Mouse (Mus musculus) kidney, adult 9 months (tissue): Measurements from ENCODE around the gene Gnat2.

Experiments used
- DNase-seq: peaks from one replicate; pipeline ENCODE4 v3.0.0; 2022

Gene Gnat2

DNA sequence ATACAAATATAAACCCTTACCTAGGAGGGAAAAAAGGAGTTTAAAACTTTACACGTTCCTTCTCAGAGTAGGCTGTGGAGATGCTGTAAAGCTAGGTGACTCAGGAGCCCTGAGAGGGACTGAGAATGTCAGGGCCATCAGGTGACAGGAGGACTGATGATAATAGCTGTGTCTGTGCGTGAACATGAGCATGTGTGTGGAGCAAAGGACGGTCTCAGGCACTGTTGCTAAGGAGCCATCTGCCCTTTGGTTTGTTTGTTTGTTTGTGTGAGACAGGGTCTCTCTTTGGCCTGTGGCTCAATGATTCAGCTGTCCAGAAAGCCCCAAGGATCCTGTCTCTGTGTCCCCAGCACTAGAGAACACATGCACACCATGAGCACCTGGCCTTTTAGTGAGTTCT is 28.5 kb downstream of the Gnat2 start:
- DNase-seq: no peak

GRCm38 (mm10) chr3:108123242-108123641 is 30.7 kb downstream of the Gnat2 start:
- no peak for DNase-seq

DNA sequence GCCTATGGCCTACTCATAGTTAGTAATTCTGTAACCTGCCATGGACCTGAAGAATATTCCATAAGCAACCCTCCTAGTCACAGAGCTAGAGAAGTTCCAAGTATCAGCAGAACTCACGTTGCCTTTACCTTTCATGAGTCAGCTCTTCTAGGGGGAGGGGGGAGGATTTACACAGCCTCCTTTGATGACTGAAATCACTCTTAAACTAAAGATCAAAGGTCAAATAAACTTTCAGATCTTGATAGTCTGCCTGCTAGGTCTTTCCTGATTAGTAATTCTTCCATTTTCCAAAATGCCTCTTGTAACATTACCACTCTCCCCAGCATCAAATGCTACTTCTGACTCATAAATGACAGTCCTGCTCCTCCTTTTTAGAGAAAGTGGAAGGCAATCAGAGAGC is 31.5 kb downstream of the Gnat2 start:
- DNase-seq: no peak

GRCm38 (mm10) chr3:108126327-108126726 is 33.7 kb downstream of the Gnat2 start:
- no peak for DNase-seq

- no peak for DNase-seq
Measured at GRCm38 (mm10) chr3:108128520-108128919, 35.9 kb downstream of the Gnat2 start.

GRCm38 (mm10) chr3:108129367-108129766 is 36.8 kb downstream of the Gnat2 start:
- DNase-seq: no peak

DNA sequence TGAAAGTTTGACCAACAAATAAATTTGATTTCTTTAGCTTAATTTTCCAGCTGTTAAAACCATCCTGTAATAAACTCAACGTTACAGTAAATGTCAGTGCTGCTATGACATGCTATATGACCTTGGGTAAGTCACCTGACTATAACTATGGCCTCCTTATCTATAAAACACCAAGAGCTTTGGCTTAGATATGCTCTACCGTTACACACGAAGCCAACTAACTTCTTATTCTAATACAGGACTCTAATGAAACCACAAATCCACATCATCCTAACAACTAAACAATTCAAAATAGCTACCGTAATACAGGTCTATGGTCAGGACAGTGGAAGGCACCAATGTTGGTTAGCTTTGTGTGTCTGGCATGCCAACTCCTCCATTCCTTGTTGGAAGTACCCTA is 37.2 kb downstream of the Gnat2 start:
- DNase-seq: no peak

DNA sequence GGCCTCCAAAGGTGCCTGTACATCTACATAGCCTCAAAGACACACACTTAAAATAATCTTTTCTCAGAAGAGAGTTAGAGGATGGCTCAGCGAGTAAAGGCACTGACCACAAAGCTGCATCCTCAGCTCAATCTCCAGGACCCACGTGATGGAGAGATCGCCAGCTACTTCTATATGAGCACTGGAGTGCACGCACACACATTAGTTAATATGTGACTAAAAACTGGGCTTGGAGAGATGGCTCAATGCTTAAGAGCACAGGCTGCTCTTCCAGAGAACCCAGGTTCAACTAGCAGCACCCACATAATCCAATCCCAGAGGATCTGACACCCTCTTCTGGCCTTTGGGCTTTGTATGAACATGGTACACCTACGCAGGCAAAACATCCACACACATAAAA is 38.6 kb downstream of the Gnat2 start:
- DNase-seq: peak; percentile 32

GRCm38 (mm10) chr3:108131821-108132220 is 39.2 kb downstream of the Gnat2 start:
- no peak for DNase-seq

DNA sequence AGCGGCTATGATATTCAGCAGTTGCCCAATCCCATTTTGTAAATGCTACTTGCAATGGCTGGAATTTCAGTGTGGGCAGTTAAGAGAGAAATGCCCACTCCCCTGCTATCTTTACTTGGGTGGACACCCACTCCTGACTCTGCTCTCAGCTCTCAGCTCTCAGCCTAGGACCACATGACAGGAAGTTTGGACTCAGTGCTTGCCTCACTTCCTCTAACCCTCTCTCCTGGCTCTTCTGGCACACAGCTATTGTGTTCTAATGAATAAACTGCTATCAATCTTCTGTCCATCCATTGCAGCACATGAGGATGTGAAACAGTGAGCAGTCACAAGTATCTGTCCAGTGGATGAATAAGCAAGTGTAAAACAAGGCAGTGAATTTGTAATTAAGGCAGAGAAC is 39.9 kb downstream of the Gnat2 start:
- no peak for DNase-seq

DNA sequence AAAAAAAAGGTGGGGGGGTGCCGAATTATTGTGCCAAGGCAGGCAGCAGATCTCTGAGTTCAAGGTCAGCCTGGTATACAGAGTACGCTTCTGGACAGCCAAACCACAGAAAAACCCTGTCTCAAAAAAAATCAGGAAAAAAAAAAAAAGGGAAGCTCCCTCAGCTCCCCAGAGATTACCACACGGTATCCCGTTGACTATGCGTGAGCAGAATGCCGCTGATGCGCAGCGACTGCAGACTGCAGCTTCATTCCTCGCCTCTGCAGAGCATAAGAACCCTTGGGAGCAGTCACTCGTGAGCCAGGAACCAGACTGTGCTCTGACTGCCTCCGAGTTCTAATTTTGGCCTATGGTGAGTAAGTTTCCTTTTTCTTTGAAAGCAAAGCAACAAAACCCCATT is 42.1 kb downstream of the Gnat2 start:
- no peak for DNase-seq

- DNase-seq: no peak
Measured at GRCm38 (mm10) chr3:108139113-108139512, 46.5 kb downstream of the Gnat2 start.

- DNase-seq: no peak
Measured at GRCm38 (mm10) chr3:108140786-108141185, 48.2 kb downstream of the Gnat2 start.

DNA sequence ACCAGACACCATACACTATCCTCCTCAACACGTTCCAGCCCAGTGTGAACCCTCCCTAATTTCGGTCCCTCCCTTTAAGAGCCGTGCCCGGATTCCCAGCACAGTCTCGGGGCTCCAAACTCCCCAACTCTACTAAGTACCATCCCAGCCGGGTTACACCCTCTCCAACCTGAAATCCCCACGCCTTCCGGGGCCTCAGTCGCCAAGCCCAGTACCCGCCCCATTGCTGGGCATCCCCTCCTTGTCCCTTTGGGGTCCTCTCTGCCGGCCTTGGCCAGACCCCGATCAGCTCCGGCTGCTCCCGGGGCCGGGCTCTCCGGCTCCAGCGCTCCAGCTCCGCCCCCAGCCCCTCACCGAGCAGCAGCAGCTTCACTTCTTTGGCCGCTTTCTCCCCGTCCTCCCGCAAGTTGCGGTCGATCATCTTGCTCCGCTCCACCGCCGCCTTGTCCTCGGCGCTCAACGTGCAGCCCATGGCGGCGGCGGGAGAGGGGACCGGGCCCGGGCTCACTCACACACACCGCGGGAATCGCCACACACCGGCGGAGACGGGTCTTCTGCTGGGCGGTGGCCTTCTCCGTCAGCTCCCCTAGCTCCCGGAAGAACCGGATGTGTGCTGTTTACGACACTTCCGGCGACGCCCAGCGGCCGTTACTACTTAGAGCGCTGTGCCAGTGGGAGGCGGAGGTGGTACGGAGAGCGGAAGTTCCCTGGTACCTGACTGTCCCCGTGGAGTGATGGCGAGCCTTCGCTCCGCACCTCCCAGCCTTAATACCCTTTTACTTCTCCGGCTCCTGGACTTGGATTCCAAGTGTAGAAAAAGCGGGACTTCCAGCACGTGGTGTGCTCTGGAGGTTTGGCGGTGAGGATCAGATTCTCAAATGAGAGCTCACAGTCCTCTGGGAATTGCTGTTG is 53.2 kb downstream of the Gnat2 start, which contains the start of gene Gnai3:
Gene Gnai3, minus strand, starts transcription at position 613 of the 912 bp plus-strand sequence.
- DNase-seq: peak; percentile 94

GRCm38 (mm10) chr3:108146671-108147070 is 54.1 kb downstream of the Gnat2 start:
- no peak for DNase-seq

DNA sequence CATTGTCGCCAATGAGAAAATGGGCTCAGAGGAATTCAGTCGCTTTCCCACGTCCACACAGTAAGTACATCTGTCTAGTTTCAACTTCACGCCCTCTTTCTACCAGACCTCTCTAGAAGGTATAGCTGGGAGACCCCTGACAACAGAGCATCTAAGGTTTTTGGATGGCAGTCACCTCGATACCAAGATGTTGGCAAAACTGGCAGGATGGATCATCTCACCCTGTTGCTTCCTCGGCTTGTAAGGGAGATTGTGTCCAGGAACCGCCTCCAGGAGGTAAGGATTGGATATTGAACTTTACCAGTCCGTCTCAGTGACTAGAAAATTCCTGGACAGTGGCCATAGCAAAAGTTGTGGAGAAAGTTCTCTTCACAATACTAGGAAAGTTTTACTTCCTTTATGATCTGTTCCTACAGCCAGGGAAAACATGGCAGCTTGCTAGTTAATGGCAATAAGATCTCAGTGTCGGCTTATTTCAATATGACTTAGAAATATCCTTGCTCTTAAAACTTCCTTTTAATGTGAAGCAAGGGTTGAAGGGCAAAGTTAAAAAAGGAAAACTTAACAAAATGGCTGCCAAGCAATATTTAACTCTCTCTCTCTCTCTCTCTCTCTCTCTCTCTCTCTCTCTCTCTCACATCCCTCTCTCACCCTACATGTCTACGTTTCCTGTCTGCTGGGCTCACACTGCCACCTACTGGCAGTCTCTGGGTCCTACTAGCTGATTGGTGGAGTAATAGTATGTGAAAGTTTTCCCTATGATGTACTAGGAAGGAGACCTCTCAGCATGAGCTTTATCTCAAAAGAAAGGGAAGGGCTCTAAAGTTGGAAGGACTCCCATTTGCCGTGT is 55.0 kb downstream of the Gnat2 start:
- peak; percentile 94 for DNase-seq
